ENCODE assay signal across 23 mouse cellular contexts in the genomic region with DNA sequence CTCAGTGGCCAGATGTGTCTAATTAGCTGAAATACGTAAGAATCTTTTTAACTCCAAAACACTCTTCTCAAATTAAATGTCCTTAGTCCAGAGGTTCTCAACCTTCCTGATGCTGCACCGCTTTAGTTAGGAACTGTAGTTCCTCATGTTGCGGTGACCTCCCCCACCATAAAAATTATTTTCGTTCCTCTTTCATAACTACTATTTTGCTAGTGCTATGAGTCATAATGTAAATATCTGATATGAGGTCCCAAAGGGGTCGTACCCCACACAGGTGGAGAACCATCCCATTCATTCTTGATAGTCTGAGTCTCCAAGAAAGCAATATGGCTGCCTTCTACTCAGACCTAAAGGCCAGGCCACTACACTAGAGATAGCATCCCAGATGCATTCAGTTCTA. TPM values are rescaled to one million over a fixed set of nuclear protein-coding genes. Genes with fewer than 3 reads are reported as not detected.
"Had no signal": no experiment of that assay in that cellular context is flagged by ENCODE, and none has a peak within 500 bp of the region (broad histone marks: within the 10 kb centered on the region; RNA-seq: fewer than 3 reads in every experiment).

No protein-coding gene starts in this region.

- H3K27ac ChIP-seq: liver, embryonic 15.5 days; lung, embryonic 15.5 days; macrophage; midbrain, embryonic 13.5 days; midbrain, embryonic 15.5 days; neural tube, embryonic 12.5 days; stomach, embryonic 15.5 days; stomach, postnatal 0 days had no signal

- DNase-seq: liver, postnatal 0 days; lung, adult 2 months; lung, postnatal 14 days; lung, postnatal 36 days; retina, postnatal 1 day; right cerebral cortex, adult 18-20 months; right cerebral cortex, postnatal 25 days; right cerebral cortex, postnatal 4 days; spleen, adult 18-20 months; thymus, adult 2 months; thymus, postnatal 25 days had no signal

- ATAC-seq: liver, postnatal 0 days; lung, postnatal 0 days; midbrain, embryonic 13.5 days; midbrain, embryonic 15.5 days had no signal

- H3K4me3 ChIP-seq: liver, embryonic 15.5 days; lung, embryonic 15.5 days; megakaryocyte, embryonic 14.5 days; midbrain, embryonic 13.5 days; midbrain, embryonic 15.5 days; neural tube, embryonic 12.5 days; stomach, embryonic 15.5 days had no signal

- H3K36me3 ChIP-seq: liver, embryonic 15.5 days; lung, embryonic 15.5 days; midbrain, embryonic 15.5 days; stomach, embryonic 15.5 days had no signal

- H3K9me3 ChIP-seq: liver, embryonic 15.5 days; lung, embryonic 15.5 days; megakaryocyte, embryonic 14.5 days; midbrain, embryonic 13.5 days; midbrain, embryonic 15.5 days; neural tube, embryonic 12.5 days; stomach, embryonic 15.5 days had no signal

- H3K4me1 ChIP-seq: liver, embryonic 15.5 days had no signal

- H3K9ac ChIP-seq: liver, embryonic 15.5 days; liver, postnatal 0 days; lung, embryonic 15.5 days; midbrain, embryonic 13.5 days; midbrain, embryonic 15.5 days; neural tube, embryonic 12.5 days; stomach, embryonic 15.5 days had no signal

RNA-seq across cellular contexts. Expression of a gene that starts 17.2 kb away (rescaled TPM):
- total RNA-seq: monocyte, adult 5-6 weeks; neutrophil, adult 5-6 weeks had no signal
